Mouse (Mus musculus) myocyte (in vitro differentiated cells): ENCODE results near the gene Ormdl2. TPM values are rescaled to one million over a fixed set of nuclear protein-coding genes. Genes with fewer than 3 reads are reported as not detected.

Experiments used
- H3K27me3 ChIP-seq: one replicate; pipeline ENCODE4 v1.6.1; 2011; ENCODE audit not compliant: control insufficient read depth, insufficient read depth, insufficient read length
- H3K36me3 ChIP-seq: one replicate; pipeline ENCODE4 v1.6.1; 2011; ENCODE audit not compliant: control insufficient read depth, insufficient read depth
- H3K4me2 ChIP-seq: one replicate; pipeline ENCODE4 v1.6.1; 2011; ENCODE audit warnings: low read depth, control low read depth
- H3K4me3 ChIP-seq: one replicate; pipeline ENCODE4 v1.5.1; 2011; ENCODE audit warnings: mild to moderate bottlenecking, control low read depth, moderate library complexity
- H3K79me2 ChIP-seq: one replicate; pipeline ENCODE4 v1.6.1; 2011; ENCODE audit not compliant: control insufficient read depth, insufficient read depth
- H3ac ChIP-seq: one replicate; pipeline ENCODE4 v1.6.1; 2011; ENCODE audit not compliant: control insufficient read depth, insufficient read length
- CEBPB ChIP-seq: IDR thresholded peaks from 2 replicates; pipeline ENCODE4 v1.6.1; 2011; ENCODE audit warnings: mild to moderate bottlenecking, moderate library complexity; ENCODE audit not compliant: poor library complexity, insufficient read depth, severe bottlenecking
- E2F4 ChIP-seq: IDR thresholded peaks from one replicate; pipeline ENCODE4 v1.6.1; 2011; ENCODE audit warnings: mild to moderate bottlenecking, control low read depth, moderate library complexity; ENCODE audit not compliant: insufficient read depth
- MAX ChIP-seq: IDR thresholded peaks from one replicate; pipeline ENCODE4 v1.6.1; 2011; ENCODE audit warnings: low read depth, mild to moderate bottlenecking, control low read depth
- MYOD1 ChIP-seq, 3 experiments: IDR thresholded peaks; one replicate each; pipeline ENCODE4 v1.6.1; 2011; ENCODE audit warnings: control low read depth in 2 of 3, low read depth in 2 of 3, mild to moderate bottlenecking in 2 of 3, moderate library complexity in 1 of 3; ENCODE audit not compliant: insufficient read length in 2 of 3, control insufficient read depth in 1 of 3
- MYOG ChIP-seq, 3 experiments: IDR thresholded peaks; one replicate each; pipeline ENCODE4 v1.6.1; 2011; ENCODE audit warnings: control low read depth in 2 of 3, low read depth in 2 of 3, mild to moderate bottlenecking in 2 of 3; ENCODE audit not compliant: insufficient read length in 2 of 3, control insufficient read depth in 1 of 3, insufficient read depth in 1 of 3
- POLR2A ChIP-seq: IDR thresholded peaks from one replicate; pipeline ENCODE4 v1.6.1; 2011; ENCODE audit warnings: low read depth, mild to moderate bottlenecking, control low read depth, moderate library complexity; ENCODE audit not compliant: insufficient read length
- POLR2AphosphoS2 ChIP-seq: IDR thresholded peaks from one replicate; pipeline ENCODE4 v1.6.1; 2011; ENCODE audit warnings: low read depth, control low read depth; ENCODE audit not compliant: insufficient read length
- REST ChIP-seq: IDR thresholded peaks from one replicate; pipeline ENCODE4 v1.6.1; 2011; ENCODE audit warnings: mild to moderate bottlenecking, control low read depth, moderate library complexity; ENCODE audit not compliant: insufficient read depth, insufficient read length
- SRF ChIP-seq: IDR thresholded peaks from one replicate; pipeline ENCODE4 v1.6.1; 2011; ENCODE audit warnings: low read depth; ENCODE audit not compliant: control insufficient read depth, insufficient read length
- TCF12 ChIP-seq: IDR thresholded peaks from one replicate; pipeline ENCODE4 v1.6.1; 2011; ENCODE audit warnings: mild to moderate bottlenecking, control low read depth; ENCODE audit not compliant: poor library complexity, insufficient read depth, severe bottlenecking
- TCF3 ChIP-seq: IDR thresholded peaks from one replicate; pipeline ENCODE4 v1.6.1; 2011; ENCODE audit warnings: low read depth, control low read depth; ENCODE audit not compliant: insufficient read length
- USF1 ChIP-seq: IDR thresholded peaks from one replicate; pipeline ENCODE4 v1.6.1; 2011; ENCODE audit warnings: low read depth, mild to moderate bottlenecking, control low read depth, moderate library complexity
- polyA plus RNA-seq: library from polyadenylated mRNA; unstranded; fragments of >200 nt; fragmentation: generic; extraction: Trizol; gene quantifications from one replicate; pipeline ENCODE4 v1.2.1, GENCODE M21; 2012; ENCODE audit warnings: missing spikeins

Gene Ormdl2
- polyA plus RNA-seq, 1 experiment: 19.2 TPM

GRCm38 (mm10) chr10:128822135-128822534 lies 690 bp upstream of the Ormdl2 start:
- peak overlapping the region; percentile 96 for H3K4me2 ChIP-seq
- TF ChIP-seq TCF12 (no peak), TCF3 (no peak), MYOG (IDR thresholded peaks at IDR 0.05; ENCODE audit: control insufficient read depth in 1 of 3, insufficient read depth in 1 of 3, insufficient read length in 2 of 3, low read depth in 2 of 3) (no peak), POLR2AphosphoS2 (no peak), MAX (no peak), POLR2A (no peak), REST (no peak), E2F4 (no peak), USF1 (no peak), MYOD1 (IDR thresholded peaks at IDR 0.05; ENCODE audit: control insufficient read depth in 1 of 3, insufficient read length in 2 of 3, low read depth in 2 of 3) (no peak), CEBPB (no peak), SRF (no peak)
- H3K4me3 ChIP-seq: peak overlapping the region; percentile 76
- no peaks in the 10 kb centered on the region for H3K27me3 ChIP-seq
- peaks cover 23% of the 10 kb centered on the region for H3K36me3 ChIP-seq
- H3ac ChIP-seq: peak overlapping the region; percentile 66
- H3K79me2 ChIP-seq: peaks cover 54% of the 10 kb centered on the region

GRCm38 (mm10) chr10:128820217-128820616 lies 1.2 kb downstream of the Ormdl2 start:
- H3K4me2 ChIP-seq: peak overlapping the region; percentile 72
- peaks cover 41% of the 10 kb centered on the region for H3K36me3 ChIP-seq
- no peak for TF ChIP-seq REST
- TF ChIP-seq POLR2A: no peak
- no peak for TF ChIP-seq MYOD1 (IDR thresholded peaks at IDR 0.05; ENCODE audit: control insufficient read depth in 1 of 3, insufficient read length in 2 of 3, low read depth in 2 of 3)
- TF ChIP-seq TCF3: no peak
- peaks cover 35% of the 10 kb centered on the region for H3K79me2 ChIP-seq
- H3K4me3 ChIP-seq: peak overlapping the region; percentile 76
- no peaks in the 10 kb centered on the region for H3K27me3 ChIP-seq
- H3ac ChIP-seq: no peak overlapping the region

- Histone ChIP-seq H3K4me3 (no peak within 1 kb of the TSS), H3K79me2 (peaks cover 11% of the 10 kb centered on the region), H3K4me2 (no peak within 1 kb of the TSS), H3K36me3 (peaks cover 50% of the 10 kb centered on the region), H3K27me3 (no peaks in the 10 kb centered on the region), H3ac (no peak within 1 kb of the TSS)
- TF ChIP-seq TCF12: no peak
- TF ChIP-seq MYOD1 (IDR thresholded peaks at IDR 0.05; ENCODE audit: control insufficient read depth in 1 of 3, insufficient read length in 2 of 3, low read depth in 2 of 3): no peak
- no peak for TF ChIP-seq SRF
- no peak for TF ChIP-seq REST
- TF ChIP-seq POLR2AphosphoS2: no peak
- TF ChIP-seq POLR2A: no peak
- TF ChIP-seq MAX: no peak
- TF ChIP-seq USF1: no peak
- TF ChIP-seq MYOG (IDR thresholded peaks at IDR 0.05; ENCODE audit: control insufficient read depth in 1 of 3, insufficient read depth in 1 of 3, insufficient read length in 2 of 3, low read depth in 2 of 3): no peak
- no peak for TF ChIP-seq TCF3
Observed at GRCm38 (mm10) chr10:128817033-128817432, 4.4 kb downstream of the Ormdl2 start, which contains the start of gene Sarnp. Sarnp (plus strand) TSS chr10:128817333.

DNA sequence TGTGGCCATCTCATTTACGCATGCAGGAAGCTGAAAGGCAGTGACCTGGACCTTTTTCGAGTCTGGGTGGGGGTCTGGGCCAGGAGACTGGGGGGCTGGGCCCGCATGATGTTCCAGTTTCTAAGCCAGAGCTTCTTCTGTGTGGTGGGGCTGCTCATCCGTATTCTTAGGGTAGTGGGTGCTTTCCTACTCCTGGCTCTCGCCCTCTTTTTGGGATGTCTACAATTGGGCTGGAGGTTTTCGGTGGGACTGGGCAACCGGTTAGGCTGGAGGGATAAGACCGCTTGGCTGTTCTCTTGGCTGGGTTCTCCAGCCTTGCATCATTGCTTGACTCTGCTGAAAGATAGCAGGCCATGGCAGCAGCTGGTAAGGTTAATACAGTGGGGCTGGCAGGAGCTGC lies 14.4 kb downstream of the Ormdl2 start:
- peak overlapping the region; percentile 99 for H3K4me3 ChIP-seq
- peaks cover 58% of the 10 kb centered on the region for H3K79me2 ChIP-seq
- H3K36me3 ChIP-seq: peaks cover 7% of the 10 kb centered on the region
- TF ChIP-seq MAX (no peak), TCF12 (no peak), SRF (no peak), MYOG (IDR thresholded peaks at IDR 0.05; ENCODE audit: control insufficient read depth in 1 of 3, insufficient read depth in 1 of 3, insufficient read length in 2 of 3, low read depth in 2 of 3) (no peak), MYOD1 (IDR thresholded peaks at IDR 0.05; ENCODE audit: control insufficient read depth in 1 of 3, insufficient read length in 2 of 3, low read depth in 2 of 3) (no peak), POLR2A (no peak), E2F4 (no peak), REST (no peak), CEBPB (no peak), POLR2AphosphoS2 (no peak), USF1 (no peak), TCF3 (no peak)
- H3ac ChIP-seq: no peak overlapping the region
- no peaks in the 10 kb centered on the region for H3K27me3 ChIP-seq
- H3K4me2 ChIP-seq: peak overlapping the region; percentile 97

- Histone ChIP-seq H3K36me3 (peaks cover 7% of the 10 kb centered on the region), H3ac (peak overlapping the region; percentile 52), H3K27me3 (no peaks in the 10 kb centered on the region), H3K4me3 (peak overlapping the region; percentile 99), H3K4me2 (peak overlapping the region; percentile 97), H3K79me2 (peaks cover 65% of the 10 kb centered on the region)
- TF ChIP-seq E2F4 (no peak), CEBPB (no peak), MYOG (IDR thresholded peaks at IDR 0.05; ENCODE audit: control insufficient read depth in 1 of 3, insufficient read depth in 1 of 3, insufficient read length in 2 of 3, low read depth in 2 of 3) (no peak)
Observed at GRCm38 (mm10) chr10:128806086-128806485, 15.4 kb downstream of the Ormdl2 start.
